Mouse (Mus musculus): ENCODE measurements around the gene Asb10.

DNA sequence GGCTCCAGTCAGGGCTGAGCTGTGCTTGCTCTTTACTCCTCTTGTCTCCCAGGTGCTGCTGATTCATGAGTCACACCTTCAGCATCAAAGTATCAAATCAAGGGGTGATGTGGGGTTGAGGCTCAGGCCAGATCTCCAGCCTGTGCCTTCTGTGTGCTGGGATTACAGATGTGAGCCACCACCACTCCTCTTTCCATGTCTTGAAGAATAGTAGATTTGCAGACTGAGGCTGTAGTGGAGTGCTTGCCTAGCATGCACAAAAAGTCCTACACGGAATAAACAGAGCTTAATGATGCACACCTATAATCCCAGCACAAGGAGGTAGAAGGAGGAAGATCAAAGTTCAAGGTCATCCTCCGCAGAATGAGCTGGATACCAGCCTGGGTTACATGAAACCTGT is 15.9 kb upstream of the Asb10 start, which contains the start of gene 4931409K22Rik:
- TF ChIP-seq CTCF (IDR thresholded peaks at IDR 0.05; ENCODE audit: extremely low read depth, insufficient read depth, low read length), result no peak
- TF ChIP-seq POLR2A (IDR thresholded peaks at IDR 0.05; ENCODE audit: extremely low read depth, insufficient read depth, low read length), result no peak
